Mouse (Mus musculus) cerebellum, postnatal 25 days (tissue): Measurements from ENCODE around the gene Kng2.
"Not testable (repeated sequence)": the region's sequence is repeated elsewhere in the genome, so short reads cannot be mapped to it uniquely, and the experiment has no call there.

Experiments used
- DNase-seq, 2 experiments: peaks; one replicate each; pipeline ENCODE4 v3.0.0; 2021; ENCODE audit warnings: mixed read lengths in 2 of 2

The Kng2 gene

GRCm38 (mm10) chr16:22956085-22956439 lies 73.2 kb downstream of the Kng2 start:
- no peak for DNase-seq

- DNase-seq: no peak
Observed at GRCm38 (mm10) chr16:22955397-22956084, 73.7 kb downstream of the Kng2 start.

- DNase-seq: no peak
Observed at GRCm38 (mm10) chr16:22953069-22953468, 76.2 kb downstream of the Kng2 start.

GRCm38 (mm10) chr16:22950840-22951395 lies 78.4 kb downstream of the Kng2 start, which contains the start of gene Hrg:
TSS of gene Hrg (plus strand) at chr16:22951072.
- no peak for DNase-seq

- DNase-seq: no peak
Observed at GRCm38 (mm10) chr16:22947371-22947770, 81.9 kb downstream of the Kng2 start.

GRCm38 (mm10) chr16:22941825-22942476 lies 87.3 kb downstream of the Kng2 start:
- DNase-seq: not testable (repeated sequence)

- DNase-seq: no peak
Observed at GRCm38 (mm10) chr16:22939120-22939695, 90.1 kb downstream of the Kng2 start.

GRCm38 (mm10) chr16:22938541-22938940 lies 90.7 kb downstream of the Kng2 start:
- no peak for DNase-seq

GRCm38 (mm10) chr16:22937631-22938030 lies 91.7 kb downstream of the Kng2 start:
- DNase-seq: no peak
